Mouse (Mus musculus) small intestine, adult 2 months (tissue): ENCODE results near the gene Camta2. TPM values are rescaled to one million over a fixed set of nuclear protein-coding genes. Genes with fewer than 3 reads are reported as not detected.
A peak's percentile ranks its signal among the peaks of the same experiment; 100 is the strongest.

Source experiments
- H3K27ac ChIP-seq: fragments of 200-500 bp; 2 replicates; pipeline ENCODE4 v1.5.1; 2012; ENCODE audit warnings: low read depth, low read length, control low read depth, inconsistent platforms; ENCODE audit not compliant: insufficient read depth
- H3K27me3 ChIP-seq: fragments of 200-500 bp; 2 replicates; pipeline ENCODE4 v1.6.1; 2012; ENCODE audit warnings: mild to moderate bottlenecking, moderate library complexity, low read length, inconsistent platforms; ENCODE audit not compliant: control insufficient read depth, insufficient read depth
- H3K36me3 ChIP-seq: fragments of 200-500 bp; 2 replicates; pipeline ENCODE4 v1.6.1; 2012; ENCODE audit warnings: mild to moderate bottlenecking, low read length, control low read depth, inconsistent platforms; ENCODE audit not compliant: control insufficient read depth, insufficient read depth
- H3K4me1 ChIP-seq: fragments of 200-500 bp; 2 replicates; pipeline ENCODE4 v1.6.1; 2012; ENCODE audit warnings: low read length, inconsistent platforms, mixed read lengths; ENCODE audit not compliant: control insufficient read depth, insufficient read depth, insufficient read length
- H3K4me3 ChIP-seq: fragments of 200-500 bp; 2 replicates; pipeline ENCODE4 v1.5.1; 2012; ENCODE audit warnings: low read depth, mild to moderate bottlenecking, control low read depth, inconsistent platforms, low read length, moderate library complexity
- CTCF ChIP-seq: fragments of 200-500 bp; IDR thresholded peaks from 2 replicates; pipeline ENCODE4 v1.5.1; 2012; ENCODE audit warnings: low read depth, mild to moderate bottlenecking, control low read depth, inconsistent platforms, low read length, moderate library complexity, mixed read lengths; ENCODE audit not compliant: insufficient replicate concordance, insufficient read length; ENCODE audit errors: extremely low read depth
- POLR2A ChIP-seq: fragments of 200-500 bp; IDR thresholded peaks from 2 replicates; pipeline ENCODE4 v1.6.1; 2012; ENCODE audit warnings: low read depth, mild to moderate bottlenecking, control low read depth, inconsistent platforms, low read length, moderate library complexity
- WGBS: fragments of 180-500 bp; shearing (Covaris S2); methylation state at CpG from one replicate; pipeline ENCODE4 v1.1.7; 2018; 5-methylcytosine and 5-hydroxymethylcytosine counted together
- polyA plus RNA-seq: library from polyadenylated mRNA; depleted of rRNA; stranded (reverse); fragments of >200 nt; gene quantifications from 2 replicates; pipeline ENCODE4 v1.2.3, GENCODE M21; 2012; rRNA removed

Camta2 gene
- polyA plus RNA-seq, 1 experiment, result 66.7 TPM

DNA sequence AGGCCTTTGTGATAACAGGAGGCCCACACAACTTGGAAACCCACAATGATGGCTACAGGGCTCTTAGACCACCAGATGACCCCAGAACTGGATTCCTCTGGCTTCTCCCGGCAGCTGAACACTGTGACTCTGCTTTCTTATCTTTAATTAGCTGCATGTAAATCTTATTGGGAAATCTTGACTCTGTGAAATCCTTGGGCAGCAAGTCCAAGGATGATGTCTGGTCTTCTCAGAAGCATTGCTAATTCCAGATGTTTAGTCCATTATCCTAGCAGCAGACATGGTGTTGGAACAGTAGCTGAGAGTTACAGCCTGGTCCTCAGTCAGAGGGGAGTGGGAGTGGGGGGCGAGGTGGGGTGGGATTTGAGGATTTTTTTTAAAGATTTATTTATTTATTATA, 59.5 kb downstream of the Camta2 start:
- no peaks in the 10 kb centered on the region for H3K27me3 ChIP-seq
- peaks cover 16% of the 10 kb centered on the region; the same call in 1 of the 2 replicates for H3K4me1 ChIP-seq
- no peaks in the 10 kb centered on the region for H3K36me3 ChIP-seq
- H3K4me3 ChIP-seq, result no peak overlapping the region
- 65% methylated on average over 2 of the region's 2 CpGs for WGBS
- H3K27ac ChIP-seq, result no peak overlapping the region
- TF ChIP-seq POLR2A, result no peak
- TF ChIP-seq CTCF, result no peak

DNA sequence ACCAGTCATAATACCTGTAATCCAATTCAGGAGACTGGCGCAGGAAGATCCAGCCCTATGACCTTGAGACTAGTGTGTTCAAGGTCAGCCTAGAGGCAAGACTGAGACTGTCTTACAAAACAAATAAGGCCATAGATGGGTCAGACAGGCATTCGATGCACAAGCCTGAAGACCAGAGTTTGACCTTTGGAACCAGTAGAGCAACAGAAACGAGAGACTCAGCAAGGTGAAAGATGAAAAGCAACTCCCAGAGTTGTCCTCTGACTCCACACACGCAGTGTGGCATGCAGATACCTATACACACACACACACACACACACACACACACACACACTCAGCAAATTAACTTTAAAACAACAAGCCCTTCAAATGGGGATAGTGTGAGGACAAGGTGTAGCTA, 61.0 kb downstream of the Camta2 start:
- TF ChIP-seq POLR2A (no peak), CTCF (no peak)
- H3K4me1 ChIP-seq, result peaks cover 25% of the 10 kb centered on the region
- WGBS, result 39% methylated on average over 4 of the region's 4 CpGs
- no peaks in the 10 kb centered on the region for H3K27me3 ChIP-seq
- H3K4me3 ChIP-seq, result no peak overlapping the region
- H3K27ac ChIP-seq, result peak overlapping the region; percentile 81
- H3K36me3 ChIP-seq, result no peaks in the 10 kb centered on the region

DNA sequence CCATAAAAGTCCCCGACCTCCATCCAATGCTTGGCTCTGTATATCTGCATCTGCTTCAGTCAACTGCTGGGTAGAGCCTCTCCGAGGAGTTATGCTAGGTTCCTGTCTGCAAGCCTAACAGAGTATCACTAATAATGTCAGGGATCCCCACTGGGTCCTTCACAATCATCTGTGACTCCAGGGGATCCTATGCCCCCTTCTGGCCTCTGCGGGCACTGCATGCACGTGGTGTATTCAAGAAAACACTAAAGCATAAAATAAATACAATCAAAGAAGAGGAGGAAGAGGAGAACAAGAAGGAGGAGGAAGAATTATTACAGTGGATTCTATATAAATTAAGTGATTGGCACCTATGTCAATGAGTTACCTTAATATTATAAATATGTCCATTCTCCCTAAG, 62.4 kb downstream of the Camta2 start:
- Histone ChIP-seq H3K27me3 (no peaks in the 10 kb centered on the region), H3K4me3 (no peak overlapping the region), H3K27ac (no peak overlapping the region), H3K4me1 (peaks cover 29% of the 10 kb centered on the region), H3K36me3 (no peaks in the 10 kb centered on the region)
- 44% methylated on average over 4 of the region's 4 CpGs for WGBS
- TF ChIP-seq CTCF, result peak; percentile 70; the same call in 1 of the 2 replicates
- TF ChIP-seq POLR2A, result no peak

DNA sequence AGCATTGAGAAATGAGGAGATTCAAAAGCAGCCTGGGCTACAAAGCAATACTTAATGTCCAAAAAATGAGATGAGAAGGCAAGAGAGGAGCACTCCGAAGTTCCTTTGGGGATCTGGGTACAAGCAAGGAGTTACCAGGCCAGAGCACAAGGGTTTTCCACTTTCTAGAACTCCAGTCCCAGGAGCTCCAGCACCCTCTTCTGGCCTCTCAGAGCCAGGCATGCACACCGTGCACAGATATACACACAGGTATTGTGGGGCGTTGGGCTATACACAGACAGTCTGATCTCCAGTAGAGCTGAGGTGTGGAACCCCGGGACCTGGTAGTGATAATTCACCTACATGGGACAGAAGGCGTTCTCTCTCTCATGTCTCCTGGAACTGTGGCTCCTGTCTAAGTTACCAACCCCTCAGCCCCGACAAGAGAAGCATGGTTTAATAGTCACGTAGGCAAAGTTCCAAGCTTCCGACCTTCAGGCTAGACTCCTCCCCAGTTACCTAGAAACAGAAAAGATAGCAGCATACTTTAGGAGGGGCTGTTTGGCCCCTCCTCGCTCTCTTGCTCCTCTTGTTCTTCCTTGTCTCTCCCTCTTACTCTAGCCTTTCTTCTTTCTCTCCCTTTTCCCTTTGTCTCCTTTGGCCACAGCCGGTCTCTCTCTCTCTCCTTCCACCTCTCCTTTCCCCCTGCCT, 64.7 kb downstream of the Camta2 start:
- Histone ChIP-seq H3K27ac (no peak overlapping the region), H3K4me3 (no peak overlapping the region), H3K27me3 (no peaks in the 10 kb centered on the region), H3K36me3 (no peaks in the 10 kb centered on the region), H3K4me1 (peaks cover 27% of the 10 kb centered on the region)
- TF ChIP-seq CTCF (peak; percentile 51; the same call in 1 of the 2 replicates), POLR2A (no peak)
- WGBS, result 44% methylated on average over 10 of the region's 10 CpGs

DNA sequence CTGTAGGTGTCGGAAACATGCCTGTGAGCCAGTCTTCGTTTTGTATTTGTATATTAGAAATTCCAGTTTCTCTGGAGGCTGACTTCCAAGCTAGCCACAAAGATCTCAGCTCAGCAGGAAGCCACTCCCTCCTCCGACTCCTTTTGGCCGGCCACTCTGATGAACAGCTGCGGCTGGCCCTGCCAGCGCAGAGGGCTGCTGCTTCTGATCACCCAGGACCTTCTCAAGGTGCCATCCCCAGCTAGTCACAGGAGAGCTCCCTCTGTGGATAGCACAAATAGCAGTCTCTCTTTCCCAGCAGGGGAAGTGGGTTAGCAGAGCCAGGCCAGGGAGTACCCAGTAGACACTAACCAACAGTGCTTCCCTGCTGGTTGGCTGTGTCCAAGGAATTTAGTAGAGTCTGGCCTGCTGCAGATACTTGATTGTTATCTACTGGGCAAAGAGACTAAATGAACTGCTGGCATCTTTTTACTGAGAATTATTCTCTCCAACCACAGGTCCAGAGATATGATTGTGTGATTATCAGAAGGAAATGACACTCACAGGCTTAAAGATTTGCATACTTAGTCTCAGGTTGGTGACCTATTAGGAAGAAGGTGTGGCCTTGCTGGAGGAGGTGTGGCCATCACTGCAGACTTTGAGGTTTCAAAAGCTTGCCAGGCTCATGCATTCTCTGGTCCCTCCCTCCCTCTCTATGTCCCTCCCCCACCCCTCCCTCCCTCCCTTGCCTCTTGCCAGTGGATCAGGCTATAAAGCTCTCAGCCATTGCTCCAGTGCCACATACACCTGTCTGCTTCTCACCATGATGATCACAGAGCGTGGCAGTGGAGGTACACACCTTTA, 65.7 kb downstream of the Camta2 start:
- H3K27me3 ChIP-seq, result no peaks in the 10 kb centered on the region
- WGBS, result 19% methylated on average over 7 of the region's 7 CpGs
- peak overlapping the region; percentile 92 for H3K27ac ChIP-seq
- H3K36me3 ChIP-seq, result no peaks in the 10 kb centered on the region
- H3K4me3 ChIP-seq, result no peak overlapping the region
- no peak for TF ChIP-seq POLR2A
- H3K4me1 ChIP-seq, result peaks cover 26% of the 10 kb centered on the region

Other genes starting within 250 kb of the Camta2 start
- 16.4 and 24.1 TPM in 2 replicates for gene Med11, start 236.2 kb downstream of the Camta2 start, polyA plus RNA-seq
- 2.5 and 7.1 TPM in 2 replicates for gene Zmynd15, start 228.7 kb downstream of the Camta2 start, polyA plus RNA-seq
- gene Cxcl16, start 228.1 kb downstream of the Camta2 start, polyA plus RNA-seq, result 28.1 and 48.0 TPM in 2 replicates
- gene Tm4sf5, start 182.9 kb downstream of the Camta2 start, polyA plus RNA-seq, result 331 and 587 TPM in 2 replicates
- not detected in 2 replicates for gene Vmo1, start 173.5 kb downstream of the Camta2 start, polyA plus RNA-seq
- gene Gltpd2, start 168.9 kb downstream of the Camta2 start, polyA plus RNA-seq, result 4.3 and 8.4 TPM in 2 replicates
- 146 and 264 TPM in 2 replicates for gene Psmb6, start 162.7 kb downstream of the Camta2 start, polyA plus RNA-seq
- gene Gm40193, start 155.2 kb downstream of the Camta2 start, polyA plus RNA-seq, result not detected in 2 replicates
- gene Pld2, start 148.0 kb downstream of the Camta2 start, polyA plus RNA-seq, result 11.0 and 24.9 TPM in 2 replicates
- 43.6 and 82.0 TPM in 2 replicates for gene Mink1, start 125.2 kb downstream of the Camta2 start, polyA plus RNA-seq
- not detected in 2 replicates for gene 4930544D05Rik, start 72.3 kb downstream of the Camta2 start, polyA plus RNA-seq
- gene Chrne, start 68.9 kb downstream of the Camta2 start, polyA plus RNA-seq, result 0.06 TPM in 1 of 2 replicates, not detected in the other
- gene Gp1ba, start 49.0 kb downstream of the Camta2 start, polyA plus RNA-seq, result 0.04 and 0.22 TPM in 2 replicates
- gene Rnf167, start 40.9 kb downstream of the Camta2 start, polyA plus RNA-seq, result 43.0 and 114 TPM in 2 replicates
- 109 and 147 TPM in 2 replicates for gene Slc25a11, start 40.6 kb downstream of the Camta2 start, polyA plus RNA-seq
- gene Pfn1, start 33.5 kb downstream of the Camta2 start, polyA plus RNA-seq, result 2,319 and 5,668 TPM in 2 replicates
- gene Eno3, start 30.9 kb downstream of the Camta2 start, polyA plus RNA-seq, result 3.3 and 12.7 TPM in 2 replicates
- 21.0 and 36.6 TPM in 2 replicates for gene Spag7, start 18.7 kb downstream of the Camta2 start, polyA plus RNA-seq
- gene Inca1, start 12.1 kb upstream of the Camta2 start, polyA plus RNA-seq, result 0.38 and 0.79 TPM in 2 replicates
- gene Kif1c, start 12.4 kb upstream of the Camta2 start, polyA plus RNA-seq, result 33.9 and 87.1 TPM in 2 replicates
- gene Zfp3, start 76.1 kb upstream of the Camta2 start, polyA plus RNA-seq, result 0.61 and 0.72 TPM in 2 replicates
- 0.70 and 0.94 TPM in 2 replicates for gene Scimp, start 124.5 kb upstream of the Camta2 start, polyA plus RNA-seq
- gene Rabep1, start 156.7 kb upstream of the Camta2 start, polyA plus RNA-seq, result 1.1 and 1.7 TPM in 2 replicates